Mouse (Mus musculus): ENCODE data around the gene Cacna1d. TPM values are rescaled to one million over a fixed set of nuclear protein-coding genes. Genes with fewer than 3 reads are reported as not detected.
A peak's percentile ranks its signal among the peaks of the same experiment; 100 is the strongest.

The Cacna1d gene
- 10 to 100 TPM; 44.1 to 45.4 TPM for total RNA-seq (2021)
- long read RNA-seq, experiment 1, partial matches to known transcripts: 1 of 6 reads
- long read RNA-seq, experiment 1, other reads (novel, unspliced or antisense): 5 of 6 reads
- long read RNA-seq, experiment 2, partial matches to known transcripts: 1 of 2 reads
- long read RNA-seq, experiment 2, other reads (novel, unspliced or antisense): 1 of 2 reads

DNA sequence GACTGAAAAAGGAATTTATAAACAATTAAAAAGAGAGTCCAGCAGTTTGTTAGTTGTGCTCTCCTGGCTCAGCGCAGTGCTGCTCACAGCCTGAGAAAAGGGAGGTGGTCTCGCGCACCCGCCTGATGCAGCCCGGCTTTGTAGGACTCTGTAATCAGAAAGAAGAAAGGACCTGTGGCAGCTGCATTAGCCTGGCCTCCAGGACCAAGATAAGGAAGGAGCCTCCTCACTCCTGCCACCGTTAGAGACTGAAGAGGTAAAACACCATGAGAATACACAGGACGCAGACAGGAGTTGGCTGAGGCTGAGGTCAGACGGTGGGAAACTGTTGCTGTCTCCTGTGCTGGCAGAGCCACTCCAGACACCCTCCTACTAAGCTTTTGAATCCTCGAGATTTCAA lies at the start of gene Cacna1d:
Cacna1d (minus strand) TSS at position 114 of the 400 bp plus-strand sequence.
- DNase-seq (ENCODE audit: low spot score in 2 of 2): no peak

DNA sequence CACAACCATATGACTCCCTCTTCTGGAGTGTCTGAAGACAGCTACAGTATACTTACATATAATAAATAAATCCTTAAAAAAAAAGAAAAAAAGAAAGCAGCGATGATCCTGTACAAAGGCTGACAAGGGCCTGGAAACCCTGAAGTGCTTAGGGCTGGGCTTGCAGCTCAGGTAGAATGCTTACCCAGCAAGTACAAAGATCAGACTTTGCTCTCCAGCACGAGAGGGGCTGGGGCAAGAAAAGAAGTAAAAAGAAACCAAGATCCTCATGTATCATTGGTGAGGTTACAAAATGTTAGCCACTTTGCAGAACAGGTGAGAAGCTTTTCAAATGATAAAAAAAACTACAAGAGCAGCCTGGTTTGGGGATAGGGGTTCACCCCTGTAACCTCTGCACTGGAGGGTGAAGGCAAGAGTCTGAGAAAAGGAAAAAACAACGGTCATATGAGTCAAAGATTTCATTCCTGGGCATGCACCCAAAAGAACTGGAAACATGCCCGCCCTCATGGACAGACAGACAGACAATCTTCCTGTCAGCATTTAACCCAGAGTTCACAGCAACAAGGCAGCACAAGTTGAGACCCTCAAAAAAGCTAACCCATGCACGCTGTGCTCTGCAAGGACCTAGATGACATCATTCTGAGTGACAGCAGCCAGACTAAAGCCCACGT lies 42.7 kb upstream of the Cacna1d start:
- no peak for DNase-seq (ENCODE audit: low spot score in 2 of 2)

GRCm38 (mm10) chr14:30531896-30532295 lies 40.6 kb upstream of the Cacna1d start:
- no peak for DNase-seq (ENCODE audit: low spot score in 2 of 2)

- DNase-seq (ENCODE audit: low spot score in 2 of 2): no peak
Observed at GRCm38 (mm10) chr14:30531431-30531830, 40.2 kb upstream of the Cacna1d start.

DNA sequence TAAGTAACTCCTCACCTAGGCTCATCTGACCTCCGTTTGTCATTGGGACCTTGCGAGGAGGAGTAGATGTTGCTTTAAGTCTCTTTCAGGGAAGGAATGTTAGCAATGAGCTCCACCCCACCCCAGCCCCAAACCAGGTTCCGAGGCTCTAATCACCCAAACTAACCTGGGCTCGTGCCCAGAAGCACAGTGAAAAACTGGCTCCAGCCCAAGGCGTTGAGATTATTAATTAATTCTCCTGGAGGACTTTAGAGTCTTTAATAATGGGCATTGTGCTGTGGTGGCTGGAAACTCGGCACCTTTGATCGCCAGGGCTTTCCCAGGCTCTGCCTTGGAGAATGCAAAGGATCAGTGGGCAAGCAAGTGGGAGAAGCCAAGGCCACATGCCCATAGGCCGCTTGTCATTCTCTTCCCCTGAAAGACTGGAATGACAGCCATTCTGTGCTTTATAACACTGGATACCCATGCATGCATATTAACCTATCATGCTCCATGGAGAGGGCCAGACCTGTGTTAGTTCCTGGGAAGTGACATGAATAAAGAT lies 39.5 kb upstream of the Cacna1d start:
- DNase-seq (ENCODE audit: low spot score in 2 of 2): no peak

DNA sequence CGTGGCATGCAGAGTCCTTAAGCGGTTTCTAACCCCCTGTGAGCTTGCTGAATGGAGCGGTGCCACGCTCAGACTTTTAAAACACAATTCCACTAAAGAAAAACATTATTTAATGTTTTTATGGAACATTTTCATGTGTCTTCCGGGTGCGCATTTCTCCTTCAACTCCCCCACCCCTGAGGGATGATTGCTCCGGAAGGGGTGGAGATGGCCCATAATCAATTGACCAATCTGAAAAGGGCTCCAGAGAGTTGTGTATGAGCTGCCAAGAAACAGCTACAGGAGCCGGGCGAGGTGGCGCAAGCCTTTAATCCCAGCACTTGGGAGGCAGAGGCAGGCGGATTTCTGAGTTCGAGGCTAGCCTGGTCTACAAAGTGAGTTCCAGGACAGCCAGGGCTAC lies 38.2 kb upstream of the Cacna1d start:
- DNase-seq (ENCODE audit: low spot score in 2 of 2): no peak

GRCm38 (mm10) chr14:30528961-30529360 lies 37.7 kb upstream of the Cacna1d start:
- DNase-seq (ENCODE audit: low spot score in 2 of 2): no peak

GRCm38 (mm10) chr14:30528392-30528791 lies 37.1 kb upstream of the Cacna1d start:
- no peak for DNase-seq (ENCODE audit: low spot score in 2 of 2)

DNA sequence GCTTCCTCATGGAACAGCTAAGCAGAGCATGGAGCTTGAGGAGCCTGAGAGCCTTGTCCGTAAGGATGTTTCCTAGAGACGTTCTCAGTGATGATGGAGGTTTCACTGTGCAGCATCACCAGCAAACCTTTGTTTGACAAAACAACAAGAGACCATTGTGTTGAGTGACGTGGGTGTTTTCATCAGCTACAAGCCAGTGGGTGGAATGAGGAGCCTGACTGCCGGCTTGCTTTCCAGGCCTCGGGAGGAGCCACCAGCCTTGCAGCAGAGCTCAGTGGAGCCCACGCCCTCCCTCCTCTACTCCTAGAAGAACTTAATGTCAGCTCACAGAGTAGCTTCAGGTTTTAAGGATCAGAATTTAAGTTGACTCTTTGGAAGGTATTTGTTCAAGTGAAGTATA lies 32.1 kb upstream of the Cacna1d start:
- DNase-seq (ENCODE audit: low spot score in 2 of 2): peak; percentile 50 to 65

- no peak for DNase-seq (ENCODE audit: low spot score in 2 of 2)
Observed at GRCm38 (mm10) chr14:30519323-30519722, 28.1 kb upstream of the Cacna1d start.

DNA sequence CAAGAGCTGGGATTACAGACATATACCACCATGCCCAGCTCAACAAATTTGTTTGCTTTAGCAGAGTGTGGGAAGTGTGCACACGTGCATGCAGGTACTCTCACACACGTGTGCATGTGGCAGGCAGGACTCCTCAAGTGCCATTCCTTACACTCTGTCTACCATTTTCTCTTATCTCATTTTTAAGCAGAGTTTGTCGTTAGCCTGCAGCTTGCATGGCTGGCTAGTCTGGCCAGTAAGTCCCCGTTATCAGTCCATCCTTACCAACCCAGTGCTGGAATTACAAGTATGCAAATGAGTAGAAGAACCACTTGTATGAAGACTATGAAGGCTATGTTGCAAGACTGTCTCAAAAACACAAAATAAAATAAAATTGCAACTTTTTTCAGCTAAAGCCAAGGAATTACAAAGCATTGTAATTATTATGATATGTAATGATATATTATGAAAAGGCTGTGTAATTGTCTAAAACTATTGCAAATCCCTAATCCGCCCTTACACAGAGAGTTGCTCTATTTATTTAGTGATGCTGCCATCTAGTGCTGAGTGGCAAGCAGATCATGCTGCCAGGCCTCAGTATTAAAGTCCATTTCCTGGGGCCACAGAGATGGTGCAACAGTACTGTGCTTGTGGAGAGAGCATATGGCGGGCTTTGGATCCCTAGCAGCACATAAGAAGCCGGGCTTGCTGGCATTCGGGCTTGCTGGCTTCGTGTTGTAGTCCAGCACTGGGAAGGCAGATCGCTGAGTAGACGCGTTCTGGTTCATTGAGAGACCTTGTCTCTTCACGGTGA lies 24.9 kb upstream of the Cacna1d start:
- no peak for DNase-seq (ENCODE audit: low spot score in 2 of 2)

- no peak for DNase-seq (ENCODE audit: low spot score in 2 of 2)
Observed at GRCm38 (mm10) chr14:30512896-30513295, 21.6 kb upstream of the Cacna1d start.

DNA sequence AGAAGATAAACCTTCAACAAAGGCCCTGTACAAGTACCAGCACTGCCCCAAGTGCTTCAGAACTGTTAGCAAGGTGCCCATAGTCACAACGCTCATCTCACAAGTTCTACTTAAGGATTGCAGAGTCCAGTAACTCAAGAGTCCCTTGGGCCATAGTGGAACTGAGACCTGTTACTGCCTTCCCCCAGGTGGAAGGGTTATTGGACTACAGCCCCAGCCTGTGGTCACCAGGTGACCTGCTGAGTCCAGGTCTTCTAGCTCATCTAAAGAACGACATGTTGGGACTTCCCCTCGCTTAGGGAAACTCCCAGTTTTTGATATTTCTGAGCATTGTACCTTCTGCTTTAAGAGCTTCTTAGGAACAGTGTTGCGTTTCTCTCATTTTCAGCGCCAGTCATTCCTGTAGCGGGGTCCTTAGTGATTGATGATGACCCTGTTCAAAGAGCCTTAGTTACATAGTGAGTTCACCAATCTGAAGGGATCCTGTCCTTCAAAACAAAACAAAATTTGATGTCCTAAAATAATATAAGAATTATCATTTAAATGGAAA lies 19.0 kb upstream of the Cacna1d start:
- DNase-seq (ENCODE audit: low spot score in 2 of 2): no peak

- DNase-seq (ENCODE audit: low spot score in 2 of 2): no peak
Observed at GRCm38 (mm10) chr14:30504990-30505389, 13.7 kb upstream of the Cacna1d start.

GRCm38 (mm10) chr14:30498202-30498601 lies 6.9 kb upstream of the Cacna1d start:
- no peak for DNase-seq (ENCODE audit: low spot score in 2 of 2)

- no peak for DNase-seq (ENCODE audit: low spot score in 2 of 2)
Observed at GRCm38 (mm10) chr14:30494998-30495397, 3.7 kb upstream of the Cacna1d start.

DNA sequence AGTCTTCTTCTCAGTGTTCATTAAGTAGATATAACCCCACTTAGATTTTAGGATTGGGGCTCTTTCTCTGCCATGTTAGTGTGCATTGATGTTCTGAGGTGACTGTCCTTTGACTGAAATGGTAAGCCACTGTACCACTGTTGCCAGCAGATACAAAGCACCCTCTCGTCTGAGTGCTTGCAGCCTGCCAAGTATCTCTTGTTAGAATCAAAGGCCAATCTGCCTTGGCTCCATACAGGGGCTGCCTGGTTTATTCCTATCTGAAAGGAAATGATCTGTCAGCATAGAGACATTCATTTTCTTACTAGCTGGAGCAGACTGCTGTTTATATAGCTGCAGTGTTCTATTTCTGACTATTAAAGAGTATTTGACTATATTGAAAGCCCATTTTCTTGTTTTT lies 2.0 kb upstream of the Cacna1d start:
- no peak for DNase-seq (ENCODE audit: low spot score in 2 of 2)

DNA sequence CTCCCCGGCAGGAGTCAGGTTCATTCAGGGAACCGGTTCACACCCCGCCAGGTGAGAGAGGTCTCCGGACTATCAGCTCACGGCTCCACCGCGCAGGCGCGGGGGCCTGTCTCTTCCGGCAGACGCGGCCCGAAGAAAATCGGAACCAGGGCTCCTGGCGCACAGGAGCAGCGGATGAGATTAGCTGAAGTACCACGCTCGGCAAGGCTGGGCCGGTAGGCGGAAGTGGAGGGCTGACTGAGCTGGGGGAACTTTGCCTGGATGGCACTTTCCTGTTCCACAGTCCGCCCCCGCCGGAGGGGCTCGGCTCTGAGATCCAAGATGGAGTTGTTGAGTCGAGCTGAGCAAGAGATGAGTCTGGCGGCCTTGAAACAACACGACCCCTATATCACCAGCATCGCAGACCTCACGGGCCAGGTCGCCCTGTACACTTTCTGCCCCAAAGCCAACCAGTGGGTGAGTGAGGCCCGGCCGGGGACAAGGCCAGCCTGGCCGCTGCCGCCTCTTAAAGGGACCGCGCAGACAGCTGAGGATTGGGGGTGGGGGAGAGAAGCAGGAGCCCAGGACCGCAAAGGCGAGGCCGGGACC lies 11.8 kb downstream of the Cacna1d start, which contains the start of gene Dcp1a:
Dcp1a (plus strand) TSS at position 175 of the 588 bp plus-strand sequence.
- peak; percentile 94 to 97 for DNase-seq (ENCODE audit: low spot score in 2 of 2)

DNA sequence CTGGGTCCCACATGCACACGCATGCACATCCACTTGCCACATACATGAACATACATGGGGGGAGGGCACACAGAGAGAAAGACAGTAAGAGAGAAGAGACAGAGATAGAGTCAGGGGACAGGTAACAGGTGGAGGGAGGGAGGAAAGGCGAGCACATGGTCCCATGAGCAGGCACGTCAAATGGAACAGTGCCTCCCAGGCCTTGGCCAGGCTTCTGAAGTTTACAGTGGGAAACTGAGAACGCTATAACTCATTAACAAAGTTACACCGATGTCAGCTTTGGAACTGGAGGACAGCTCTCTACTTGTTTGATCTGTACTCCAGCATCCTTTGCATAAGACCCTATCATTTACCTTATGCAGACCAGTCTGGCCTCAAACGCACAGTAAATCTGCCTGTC lies 16.8 kb downstream of the Cacna1d start:
- DNase-seq (ENCODE audit: low spot score in 2 of 2): no peak

DNA sequence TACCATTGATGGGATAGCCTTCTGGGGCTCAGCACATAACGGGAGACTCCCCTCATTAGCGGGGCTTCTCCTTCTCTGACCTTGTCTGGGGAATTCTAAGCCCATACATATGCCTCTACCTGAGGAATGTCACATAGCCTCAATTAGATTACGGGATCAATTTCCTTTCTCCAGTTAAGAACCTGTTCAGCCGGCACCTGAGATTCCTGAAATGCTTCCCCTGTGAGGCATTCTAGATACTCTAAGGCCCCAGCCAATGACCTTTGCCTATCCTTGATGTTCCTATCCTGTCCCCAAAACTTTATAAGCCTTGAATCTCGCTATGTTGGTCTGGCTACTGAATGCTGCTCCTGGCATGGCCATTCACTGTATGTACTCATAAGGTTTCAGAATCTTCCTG lies 17.6 kb downstream of the Cacna1d start:
- no peak for DNase-seq (ENCODE audit: low spot score in 2 of 2)

DNA sequence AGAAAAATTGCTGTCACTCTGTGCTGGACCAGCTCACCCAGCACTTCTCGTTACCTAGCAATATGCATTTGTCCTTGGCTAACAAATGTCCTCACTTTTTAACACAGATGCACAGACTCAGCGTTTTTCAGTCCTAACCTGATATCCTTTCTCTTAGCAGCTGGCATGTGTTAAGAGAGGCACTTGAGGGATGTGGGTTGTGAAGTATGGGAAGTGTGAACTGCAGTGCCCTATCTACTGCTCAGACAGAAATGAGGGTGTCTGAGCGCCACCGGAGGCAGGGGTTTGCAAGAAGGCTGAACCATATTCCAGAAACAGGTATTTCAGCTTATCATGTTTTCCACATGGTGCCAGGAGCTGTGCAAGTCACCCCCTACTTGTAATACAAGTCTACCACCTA lies 27.9 kb downstream of the Cacna1d start:
- no peak for DNase-seq (ENCODE audit: low spot score in 2 of 2)
